Mouse (Mus musculus) kidney, embryonic 15.5 days (tissue): Measurements from ENCODE around the gene Flrt3. TPM values are rescaled to one million over a fixed set of nuclear protein-coding genes. Genes with fewer than 3 reads are reported as not detected.

ENCODE experiments used
- ATAC-seq: fragments of 200-750 bp; cut with Nextera tagmentation; replicated peaks from 2 replicates; pipeline ENCODE4 v1.8.0; 2017; ENCODE audit warnings: moderate TSS enrichment; ENCODE audit not compliant: low FRiP score
- H3K27ac ChIP-seq: fragments of 300-500 bp; sonication (generic); 2 replicates; pipeline ENCODE4 v1.5.1; 2015; ENCODE audit warnings: mild to moderate bottlenecking, inconsistent platforms
- H3K27me3 ChIP-seq: fragments of 300-500 bp; sonication (generic); 2 replicates; pipeline ENCODE4 v1.6.1; 2015; ENCODE audit warnings: inconsistent platforms
- H3K36me3 ChIP-seq: fragments of 300-500 bp; sonication (generic); 2 replicates; pipeline ENCODE4 v1.6.1; 2015; ENCODE audit warnings: inconsistent platforms
- H3K4me1 ChIP-seq: fragments of 300-500 bp; sonication (generic); 2 replicates; pipeline ENCODE4 v1.6.1; 2015; ENCODE audit warnings: inconsistent platforms
- H3K4me2 ChIP-seq: fragments of 300-500 bp; sonication (generic); 2 replicates; pipeline ENCODE4 v1.6.1; 2015; ENCODE audit warnings: moderate library complexity, mild to moderate bottlenecking, inconsistent platforms
- H3K4me3 ChIP-seq: fragments of 300-500 bp; sonication (generic); replicated peaks from 2 replicates; pipeline ENCODE4 v1.5.1; 2015; ENCODE audit warnings: mild to moderate bottlenecking, inconsistent platforms
- H3K9ac ChIP-seq: fragments of 300-500 bp; sonication (generic); 2 replicates; pipeline ENCODE4 v1.6.1; 2015; ENCODE audit warnings: mild to moderate bottlenecking, inconsistent platforms
- H3K9me3 ChIP-seq: fragments of 300-500 bp; sonication (generic); replicated peaks from 2 replicates; pipeline ENCODE4 v1.6.1; 2016; ENCODE audit warnings: inconsistent platforms
- WGBS: fragments of 180-500 bp; shearing (Covaris S2); methylation state at CpG from one replicate; pipeline ENCODE4 v1.1.7; 2015; ENCODE audit warnings: mixed read lengths; 5-methylcytosine and 5-hydroxymethylcytosine counted together
- polyA plus RNA-seq: library from polyadenylated mRNA; unstranded; fragments of >200 nt; fragmentation: Nextera tagmentation; extraction: Ambion mirVana; gene quantifications from 2 replicates; pipeline ENCODE4 v1.2.1, GENCODE M21; 2015

Flrt3 gene
- polyA plus RNA-seq: 22.2 and 25.4 TPM in 2 replicates

- Histone ChIP-seq H3K4me3 (peak within 1 kb of the TSS; percentile 62), H3K9me3 (no peaks in the 10 kb centered on the region), H3K27me3 (no peaks in the 10 kb centered on the region), H3K36me3 (no peaks in the 10 kb centered on the region), H3K27ac (peak within 1 kb of the TSS; percentile 73), H3K4me1 (peaks cover 13% of the 10 kb centered on the region; the same call in 1 of the 2 replicates), H3K4me2 (peak within 1 kb of the TSS; percentile 69), H3K9ac (peak within 1 kb of the TSS; percentile 63)
- under 1% methylated on average over 26 of the region's 26 CpGs for WGBS
- peak; percentile 100 for ATAC-seq
Observed at GRCm38 (mm10) chr2:140670963-140671702, at the start of gene Flrt3. TSS of gene Flrt3 (minus strand) at chr2:140671469.

- Histone ChIP-seq H3K4me1 (no peaks in the 10 kb centered on the region), H3K9ac (no peak overlapping the region), H3K27ac (no peak overlapping the region), H3K36me3 (no peaks in the 10 kb centered on the region), H3K4me2 (no peak overlapping the region), H3K27me3 (no peaks in the 10 kb centered on the region), H3K4me3 (no peak overlapping the region), H3K9me3 (no peaks in the 10 kb centered on the region)
- ATAC-seq: no peak
- 72% methylated on average over 9 of the region's 9 CpGs for WGBS
Observed at GRCm38 (mm10) chr2:140717407-140717806, 46.1 kb upstream of the Flrt3 start.

- ATAC-seq: no peak
- no peak overlapping the region for H3K9ac ChIP-seq
- no peaks in the 10 kb centered on the region for H3K27me3 ChIP-seq
- no peak overlapping the region for H3K27ac ChIP-seq
- H3K4me1 ChIP-seq: no peaks in the 10 kb centered on the region
- no peak overlapping the region for H3K4me2 ChIP-seq
- no peaks in the 10 kb centered on the region for H3K36me3 ChIP-seq
- WGBS: 88% methylated on average over 4 of the region's 4 CpGs
- no peak overlapping the region for H3K4me3 ChIP-seq
- no peaks in the 10 kb centered on the region for H3K9me3 ChIP-seq
Observed at GRCm38 (mm10) chr2:140715822-140716221, 44.6 kb upstream of the Flrt3 start.

GRCm38 (mm10) chr2:140707550-140707949 is 36.3 kb upstream of the Flrt3 start:
- ATAC-seq: no peak
- 82% methylated on average over 5 of the region's 5 CpGs for WGBS
- Histone ChIP-seq H3K4me1 (peaks cover 4% of the 10 kb centered on the region; the same call in 1 of the 2 replicates), H3K27ac (no peak overlapping the region), H3K36me3 (no peaks in the 10 kb centered on the region), H3K9ac (no peak overlapping the region), H3K9me3 (no peaks in the 10 kb centered on the region), H3K27me3 (no peaks in the 10 kb centered on the region), H3K4me2 (no peak overlapping the region), H3K4me3 (no peak overlapping the region)

GRCm38 (mm10) chr2:140705278-140705677 is 34.0 kb upstream of the Flrt3 start:
- H3K4me3 ChIP-seq: no peak overlapping the region
- peaks cover 4% of the 10 kb centered on the region; the same call in 1 of the 2 replicates for H3K4me1 ChIP-seq
- WGBS: 14% methylated on average over 2 of the region's 2 CpGs
- H3K36me3 ChIP-seq: no peaks in the 10 kb centered on the region
- no peaks in the 10 kb centered on the region for H3K9me3 ChIP-seq
- no peak overlapping the region for H3K27ac ChIP-seq
- no peak for ATAC-seq
- no peaks in the 10 kb centered on the region for H3K27me3 ChIP-seq
- no peak overlapping the region for H3K4me2 ChIP-seq
- H3K9ac ChIP-seq: no peak overlapping the region

- no peak overlapping the region for H3K27ac ChIP-seq
- ATAC-seq: 0 out of 2 replicates have a peak, but pooled peaks have one; percentile 9
- no peaks in the 10 kb centered on the region for H3K27me3 ChIP-seq
- WGBS: 46% methylated on average over 3 of the region's 3 CpGs
- no peak overlapping the region for H3K4me3 ChIP-seq
- H3K9ac ChIP-seq: no peak overlapping the region
- H3K4me2 ChIP-seq: no peak overlapping the region
- H3K9me3 ChIP-seq: no peaks in the 10 kb centered on the region
- peaks cover 4% of the 10 kb centered on the region; the same call in 1 of the 2 replicates for H3K4me1 ChIP-seq
- no peaks in the 10 kb centered on the region for H3K36me3 ChIP-seq
Observed at GRCm38 (mm10) chr2:140704146-140704545, 32.9 kb upstream of the Flrt3 start.

GRCm38 (mm10) chr2:140703377-140703776 is 32.1 kb upstream of the Flrt3 start:
- Histone ChIP-seq H3K27ac (no peak overlapping the region), H3K27me3 (no peaks in the 10 kb centered on the region), H3K36me3 (no peaks in the 10 kb centered on the region), H3K4me3 (no peak overlapping the region), H3K9ac (no peak overlapping the region), H3K9me3 (no peaks in the 10 kb centered on the region), H3K4me2 (no peak overlapping the region), H3K4me1 (peaks cover 4% of the 10 kb centered on the region; the same call in 1 of the 2 replicates)
- ATAC-seq: no peak
- WGBS: 77% methylated on average over 4 of the region's 4 CpGs

GRCm38 (mm10) chr2:140698585-140698984 is 27.3 kb upstream of the Flrt3 start:
- no peak overlapping the region for H3K27ac ChIP-seq
- no peaks in the 10 kb centered on the region for H3K36me3 ChIP-seq
- H3K4me1 ChIP-seq: no peaks in the 10 kb centered on the region
- WGBS: 31% methylated on average over 3 of the region's 3 CpGs
- no peak overlapping the region for H3K9ac ChIP-seq
- H3K4me3 ChIP-seq: no peak overlapping the region
- H3K27me3 ChIP-seq: no peaks in the 10 kb centered on the region
- no peaks in the 10 kb centered on the region for H3K9me3 ChIP-seq
- no peak for ATAC-seq
- H3K4me2 ChIP-seq: no peak overlapping the region

GRCm38 (mm10) chr2:140693845-140694244 is 22.6 kb upstream of the Flrt3 start:
- WGBS: 86% methylated on average over 5 of the region's 5 CpGs
- Histone ChIP-seq H3K4me2 (no peak overlapping the region), H3K27me3 (no peaks in the 10 kb centered on the region), H3K4me1 (no peaks in the 10 kb centered on the region), H3K9ac (no peak overlapping the region), H3K36me3 (no peaks in the 10 kb centered on the region), H3K9me3 (no peaks in the 10 kb centered on the region), H3K4me3 (no peak overlapping the region), H3K27ac (no peak overlapping the region)
- ATAC-seq: no peak

- WGBS: 22% methylated on average over 4 of the region's 4 CpGs
- Histone ChIP-seq H3K9ac (no peak overlapping the region), H3K36me3 (no peaks in the 10 kb centered on the region), H3K4me3 (no peak overlapping the region), H3K4me1 (no peaks in the 10 kb centered on the region), H3K27me3 (no peaks in the 10 kb centered on the region), H3K9me3 (no peaks in the 10 kb centered on the region), H3K27ac (no peak overlapping the region), H3K4me2 (no peak overlapping the region)
- no peak for ATAC-seq
Observed at GRCm38 (mm10) chr2:140692461-140692860, 21.2 kb upstream of the Flrt3 start.

- no peaks in the 10 kb centered on the region for H3K36me3 ChIP-seq
- no peaks in the 10 kb centered on the region for H3K9me3 ChIP-seq
- WGBS: 68% methylated on average over 1 of the region's 1 CpGs
- H3K27ac ChIP-seq: no peak overlapping the region
- H3K9ac ChIP-seq: no peak overlapping the region
- H3K4me1 ChIP-seq: no peaks in the 10 kb centered on the region
- no peak for ATAC-seq
- H3K4me3 ChIP-seq: no peak overlapping the region
- no peaks in the 10 kb centered on the region for H3K27me3 ChIP-seq
- no peak overlapping the region for H3K4me2 ChIP-seq
Observed at GRCm38 (mm10) chr2:140691403-140691802, 20.1 kb upstream of the Flrt3 start.

GRCm38 (mm10) chr2:140690906-140691305 is 19.6 kb upstream of the Flrt3 start:
- Histone ChIP-seq H3K4me2 (no peak overlapping the region), H3K27me3 (no peaks in the 10 kb centered on the region), H3K9me3 (no peaks in the 10 kb centered on the region), H3K4me3 (no peak overlapping the region), H3K27ac (no peak overlapping the region), H3K36me3 (no peaks in the 10 kb centered on the region), H3K9ac (no peak overlapping the region), H3K4me1 (no peaks in the 10 kb centered on the region)
- ATAC-seq: no peak
- WGBS: 84% methylated on average over 2 of the region's 2 CpGs

- H3K36me3 ChIP-seq: no peaks in the 10 kb centered on the region
- H3K9me3 ChIP-seq: no peaks in the 10 kb centered on the region
- H3K27me3 ChIP-seq: no peaks in the 10 kb centered on the region
- H3K4me3 ChIP-seq: no peak overlapping the region
- no peak overlapping the region for H3K9ac ChIP-seq
- 45% methylated on average over 3 of the region's 3 CpGs for WGBS
- H3K4me1 ChIP-seq: no peaks in the 10 kb centered on the region
- no peak overlapping the region for H3K27ac ChIP-seq
- no peak overlapping the region for H3K4me2 ChIP-seq
- no peak for ATAC-seq
Observed at GRCm38 (mm10) chr2:140676728-140677127, 5.5 kb upstream of the Flrt3 start.
